Mouse (Mus musculus): Measurements from ENCODE around the gene Otop2. TPM values are rescaled to one million over a fixed set of nuclear protein-coding genes. Genes with fewer than 3 reads are reported as not detected.

Otop2 gene
- total and polyA plus RNA-seq, 3 experiments, result not detected

DNA sequence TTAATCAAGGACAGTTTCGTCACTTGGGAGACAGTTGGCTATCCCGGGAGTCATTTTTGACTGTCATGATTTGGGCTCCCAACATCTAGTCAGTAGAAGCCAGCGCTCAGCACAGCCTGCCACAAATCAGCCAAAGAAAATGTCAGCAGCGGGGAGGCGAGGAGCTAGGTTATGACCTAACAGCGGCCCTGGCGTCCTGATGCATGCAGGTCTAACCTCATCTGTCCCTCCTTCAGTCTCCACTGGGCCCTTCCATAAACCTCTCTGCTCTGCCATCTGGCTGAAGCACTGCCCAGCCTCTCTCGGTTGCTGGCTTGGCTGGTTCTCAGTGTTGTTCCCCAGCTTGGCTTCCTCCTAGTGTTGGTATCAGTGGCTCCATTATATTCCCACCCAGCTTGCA lies 24.7 kb upstream of the Otop2 start:
- no peaks in the 10 kb centered on the region for H3K9me3 ChIP-seq (replicated peaks; ENCODE audit: low read length)
- H3K27ac ChIP-seq (ENCODE audit: insufficient read depth, low read depth), result no peak overlapping the region
- no peak overlapping the region for H3K4me3 ChIP-seq (replicated peaks in 1 of 3; ENCODE audit: low read depth in 2 of 3, low read length in 2 of 3, poor library complexity in 1 of 3)
- dilution Hi-C loops (cut with MboI; ENCODE audit: extremely low pct_ligation_motif_present, extremely low pct_unique_long_range_greater_than_20kb, low sequenced_read_pairs), result no loop called here
- DNase-seq (ENCODE audit: extremely low read depth), result no peak
- TF ChIP-seq JUND (conservative IDR thresholded peaks at IDR 0.05; ENCODE audit: low read depth, low read length) (no peak), ZNF384 (IDR thresholded peaks at IDR 0.05; ENCODE audit: low read depth, low read length) (no peak), NRF1 (IDR thresholded peaks at IDR 0.05; ENCODE audit: low read depth, low read length) (no peak), MAFK (IDR thresholded peaks at IDR 0.05; ENCODE audit: insufficient replicate concordance, low read length) (no peak), UBTF (IDR thresholded peaks at IDR 0.05; ENCODE audit: low read depth, low read length) (no peak), ELF1 (IDR thresholded peaks at IDR 0.05; ENCODE audit: low read depth, low read length) (no peak), MAX (IDR thresholded peaks at IDR 0.05; ENCODE audit: low read length) (no peak), HCFC1 (IDR thresholded peaks at IDR 0.05; ENCODE audit: low read depth, low read length) (no peak), POLR2A (IDR thresholded peaks at IDR 0.05; ENCODE audit: low read depth, low read length) (no peak), KAT2A (IDR thresholded peaks at IDR 0.05; ENCODE audit: insufficient replicate concordance, low read length) (no peak), RCOR1 (conservative IDR thresholded peaks at IDR 0.05; ENCODE audit: low read depth, low read length) (no peak), IRF4 (IDR thresholded peaks at IDR 0.05; ENCODE audit: low read depth, low read length) (no peak), PAX5 (IDR thresholded peaks at IDR 0.05; ENCODE audit: low read length) (no peak), NELFE (IDR thresholded peaks at IDR 0.05; ENCODE audit: low read depth, low read length) (no peak), MEF2A (IDR thresholded peaks at IDR 0.05; ENCODE audit: borderline replicate concordance, low read depth, low read length) (no peak), USF1 (IDR thresholded peaks at IDR 0.05; ENCODE audit: low read depth, low read length) (no peak), GABPA (IDR thresholded peaks at IDR 0.05; ENCODE audit: insufficient replicate concordance, low read depth, low read length) (no peak), TCF12 (IDR thresholded peaks at IDR 0.05; ENCODE audit: low read depth, low read length) (no peak), MAZ (IDR thresholded peaks at IDR 0.05; ENCODE audit: low read depth, low read length) (no peak)
- in situ Hi-C loops (cut with MboI; ENCODE audit: low pct_ligation_motif_present, low pct_unique_long_range_greater_than_20kb, low sequenced_read_pairs), result no loop called here
- peaks cover 0 to 7% of the 10 kb centered on the region in 2 experiments for H3K36me3 ChIP-seq (replicated peaks in 1 of 2; ENCODE audit: control insufficient read depth in 1 of 2, insufficient read depth in 1 of 2, low read length in 1 of 2)
- H3K4me2 ChIP-seq (ENCODE audit: insufficient read depth, low read depth, poor library complexity, severe bottlenecking), result no peak overlapping the region
- H3K4me1 ChIP-seq (ENCODE audit: control insufficient read depth in 1 of 2, insufficient read depth in 2 of 2), result peaks cover 2 to 31% of the 10 kb centered on the region in 2 experiments
- no peak overlapping the region for H3K9ac ChIP-seq (ENCODE audit: insufficient read depth, low read depth)
- H3K79me2 ChIP-seq (replicated peaks; ENCODE audit: control insufficient read depth, extremely low read depth, insufficient read depth, poor library complexity, severe bottlenecking), result no peaks in the 10 kb centered on the region
- no peaks in the 10 kb centered on the region for H3K27me3 ChIP-seq (replicated peaks)

DNA sequence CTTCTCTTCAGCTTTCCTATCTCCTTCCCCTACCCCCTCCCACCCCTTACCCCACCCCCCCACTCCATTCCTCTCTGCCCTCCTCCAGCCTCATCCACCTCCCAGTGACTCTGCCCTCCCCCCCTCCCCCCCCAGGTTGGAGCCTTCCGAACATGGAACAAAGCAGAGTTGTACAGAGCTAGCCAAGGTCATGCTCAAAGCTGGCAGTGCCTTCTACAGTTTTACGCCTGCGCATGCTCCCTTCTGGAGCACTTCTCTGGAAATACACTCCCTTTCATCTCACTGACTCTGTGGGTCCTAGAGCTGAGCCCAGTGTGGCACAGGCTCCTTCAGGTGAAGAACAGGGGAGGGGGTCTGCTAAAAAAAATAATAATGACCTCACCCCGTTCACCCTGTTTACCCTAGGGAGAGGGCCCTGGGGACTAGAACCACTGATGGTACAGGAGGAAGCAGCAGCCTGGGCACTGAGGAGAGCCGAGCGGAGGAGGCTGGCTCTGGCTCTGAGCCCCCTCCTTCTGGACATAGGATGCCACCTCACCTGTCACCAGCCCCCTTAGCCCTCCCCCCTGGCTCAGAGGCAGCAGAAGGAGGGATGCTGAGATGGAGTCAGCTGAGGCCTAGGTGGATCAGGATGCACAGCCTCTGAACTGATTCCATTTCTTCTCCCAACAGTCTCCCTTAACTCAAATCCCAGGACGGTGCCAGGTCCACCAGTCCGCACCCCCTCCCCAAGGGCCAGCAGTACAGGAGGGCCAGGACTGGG lies 24.1 kb upstream of the Otop2 start:
- Histone ChIP-seq H3K4me3 (replicated peaks in 1 of 3; ENCODE audit: low read depth in 2 of 3, low read length in 2 of 3, poor library complexity in 1 of 3) (no peak overlapping the region), H3K4me2 (ENCODE audit: insufficient read depth, low read depth, poor library complexity, severe bottlenecking) (no peak overlapping the region), H3K9ac (ENCODE audit: insufficient read depth, low read depth) (no peak overlapping the region), H3K4me1 (ENCODE audit: control insufficient read depth in 1 of 2, insufficient read depth in 2 of 2) (peaks cover 2 to 29% of the 10 kb centered on the region in 2 experiments), H3K36me3 (replicated peaks in 1 of 2; ENCODE audit: control insufficient read depth in 1 of 2, insufficient read depth in 1 of 2, low read length in 1 of 2) (peaks cover 0 to 7% of the 10 kb centered on the region in 2 experiments), H3K27ac (ENCODE audit: insufficient read depth, low read depth) (no peak overlapping the region), H3K27me3 (replicated peaks) (no peaks in the 10 kb centered on the region), H3K79me2 (replicated peaks; ENCODE audit: control insufficient read depth, extremely low read depth, insufficient read depth, poor library complexity, severe bottlenecking) (no peaks in the 10 kb centered on the region), H3K9me3 (replicated peaks; ENCODE audit: low read length) (no peaks in the 10 kb centered on the region)
- dilution Hi-C loops (cut with MboI; ENCODE audit: extremely low pct_ligation_motif_present, extremely low pct_unique_long_range_greater_than_20kb, low sequenced_read_pairs) (no loop called here), in situ Hi-C loops (cut with MboI; ENCODE audit: low pct_ligation_motif_present, low pct_unique_long_range_greater_than_20kb, low sequenced_read_pairs) (no loop called here)
- DNase-seq (ENCODE audit: extremely low read depth), result no peak
- TF ChIP-seq SIN3A (IDR thresholded peaks at IDR 0.05; ENCODE audit: low read length), result no peak
- no peak for TF ChIP-seq IRF4 (IDR thresholded peaks at IDR 0.05; ENCODE audit: low read depth, low read length)
- no peak for TF ChIP-seq GABPA (IDR thresholded peaks at IDR 0.05; ENCODE audit: insufficient replicate concordance, low read depth, low read length)
- TF ChIP-seq MAX (IDR thresholded peaks at IDR 0.05; ENCODE audit: low read length), result no peak
- TF ChIP-seq CHD2 (IDR thresholded peaks at IDR 0.05; ENCODE audit: low read length), result no peak
- no peak for TF ChIP-seq NELFE (IDR thresholded peaks at IDR 0.05; ENCODE audit: low read depth, low read length)
- TF ChIP-seq ELF1 (IDR thresholded peaks at IDR 0.05; ENCODE audit: low read depth, low read length), result no peak
- TF ChIP-seq RCOR1 (conservative IDR thresholded peaks at IDR 0.05; ENCODE audit: low read depth, low read length), result no peak
- TF ChIP-seq E2F4 (IDR thresholded peaks at IDR 0.05; ENCODE audit: insufficient replicate concordance, low read depth, low read length), result no peak
- TF ChIP-seq MXI1 (IDR thresholded peaks at IDR 0.05; ENCODE audit: low read depth, low read length), result no peak
- no peak for TF ChIP-seq BHLHE40 (IDR thresholded peaks at IDR 0.05; ENCODE audit: low read depth, low read length)
- no peak for TF ChIP-seq EP300 (IDR thresholded peaks at IDR 0.05; ENCODE audit: low read length)
- TF ChIP-seq CHD1 (IDR thresholded peaks at IDR 0.05; ENCODE audit: low read depth, low read length), result no peak
- no peak for TF ChIP-seq SMC3 (IDR thresholded peaks at IDR 0.05; ENCODE audit: low read depth, low read length)
- no peak for TF ChIP-seq MEF2A (IDR thresholded peaks at IDR 0.05; ENCODE audit: borderline replicate concordance, low read depth, low read length)
- no peak for TF ChIP-seq MYC (IDR thresholded peaks at IDR 0.05; ENCODE audit: low read depth, low read length)

Measured in CH12.LX (cell line).